Mouse (Mus musculus) megakaryocyte-erythroid progenitor cell, adult 5 weeks (primary cell): ENCODE results near the gene Igll1. TPM values are rescaled to one million over a fixed set of nuclear protein-coding genes. Genes with fewer than 3 reads are reported as not detected.

Experiments
- polyA plus RNA-seq: library from polyadenylated mRNA; stranded (reverse); fragments of >175 nt; gene quantifications from 2 replicates; pipeline ENCODE4 v1.2.3, GENCODE M21; 2012

Gene Igll1
- 10.0 and 13.0 TPM in 2 replicates for polyA plus RNA-seq

GRCm38 (mm10) chr16:16863978-16864377 lies at the start of gene Igll1:
Gene Igll1 (minus strand): TSS chr16:16863985.

GRCm38 (mm10) chr16:16896382-16897055 lies 32.7 kb upstream of the Igll1 start, which contains the start of gene Ppm1f:
Gene Ppm1f (plus strand): TSS chr16:16896469.

DNA sequence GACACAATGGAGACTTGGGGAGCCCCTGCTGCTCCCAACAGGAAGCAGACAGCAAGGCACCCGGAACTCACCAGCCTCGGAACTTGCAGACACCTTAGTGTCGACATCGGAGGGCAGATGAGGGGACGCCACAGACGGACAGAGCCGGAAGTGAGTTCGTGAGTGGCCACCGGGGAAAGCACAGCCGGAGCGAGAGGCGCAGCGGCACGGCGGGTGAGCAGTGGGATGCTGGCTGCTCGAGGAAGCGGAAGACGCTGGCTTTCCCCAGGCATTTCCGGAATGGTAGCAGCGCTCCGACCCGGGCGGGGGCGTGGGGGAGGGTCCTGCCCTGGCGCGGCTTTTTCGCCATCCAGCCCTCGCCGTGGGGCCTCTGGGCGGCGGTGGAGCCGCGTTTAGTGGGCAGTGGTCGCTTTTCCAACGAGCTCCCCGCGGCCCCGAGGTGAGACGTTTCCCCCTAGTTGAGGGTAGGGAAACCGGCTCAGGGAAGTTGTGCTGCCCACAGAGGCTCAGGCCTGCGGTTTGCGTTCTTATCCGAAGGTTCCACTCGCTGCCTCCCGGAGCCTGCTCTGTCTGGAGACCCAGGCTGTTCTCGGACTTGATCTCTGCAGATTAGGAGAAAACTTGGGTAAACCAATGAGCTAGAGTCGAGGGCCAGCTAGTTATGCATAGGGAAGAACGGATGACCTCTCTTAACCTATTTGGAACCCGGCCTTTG lies 7.0 kb upstream of the Igll1 start, which contains the start of the genes Top3b and Vpreb1:
Gene Top3b (plus strand): TSS at position 120 of the 715 bp plus-strand sequence.
Gene Vpreb1 (minus strand): TSS at position 227 of the 715 bp plus-strand sequence.

GRCm38 (mm10) chr16:16828757-16829615 lies 34.8 kb downstream of the Igll1 start, which contains the start of gene Spag6l:
Gene Spag6l (minus strand): TSS chr16:16829456.

Other genes starting within 250 kb of the Igll1 start
- gene Olfr19, start 187.6 kb downstream of the Igll1 start, polyA plus RNA-seq = not detected in 2 replicates
- gene Spag6l, start 34.5 kb downstream of the Igll1 start, polyA plus RNA-seq = 0.40 and 0.77 TPM in 2 replicates
- gene Top3b, start 6.8 kb upstream of the Igll1 start, polyA plus RNA-seq = 54.7 and 56.9 TPM in 2 replicates
- 8.2 and 12.4 TPM in 2 replicates for gene Vpreb1, start 6.9 kb upstream of the Igll1 start, polyA plus RNA-seq
- gene Ppm1f, start 32.5 kb upstream of the Igll1 start, polyA plus RNA-seq = 9.1 and 11.4 TPM in 2 replicates
- gene Mapk1, start 119.4 kb upstream of the Igll1 start, polyA plus RNA-seq = 34.1 and 36.3 TPM in 2 replicates
- gene Ypel1, start 205.7 kb upstream of the Igll1 start, polyA plus RNA-seq = 1.1 and 1.8 TPM in 2 replicates
- gene Ppil2, start 247.3 kb upstream of the Igll1 start, polyA plus RNA-seq = 62.2 and 70.3 TPM in 2 replicates